Mouse (Mus musculus) stomach, postnatal 0 days (tissue): ENCODE measurements around the gene Lap3. TPM values are rescaled to one million over a fixed set of nuclear protein-coding genes. Genes with fewer than 3 reads are reported as not detected.

Experiments used
- ATAC-seq: fragments of 200-750 bp; cut with Nextera tagmentation; 2 replicates; pipeline ENCODE4 v1.8.0; 2017; ENCODE audit not compliant: low FRiP score, low TSS enrichment
- DNase-seq: peaks from one replicate; pipeline ENCODE4 v3.0.0-alpha.2; 2016; ENCODE audit warnings: low spot score
- H3K27ac ChIP-seq: fragments of 300-500 bp; sonication (generic); replicated peaks from 2 replicates; pipeline ENCODE4 v1.5.1; 2014; ENCODE audit warnings: mild to moderate bottlenecking, control low read depth
- H3K27me3 ChIP-seq: fragments of 300-500 bp; sonication (generic); 2 replicates; pipeline ENCODE4 v1.6.1; 2014; ENCODE audit warnings: low read length; ENCODE audit not compliant: control insufficient read depth, insufficient read depth
- H3K36me3 ChIP-seq: fragments of 300-500 bp; sonication (generic); 2 replicates; pipeline ENCODE4 v1.6.1; 2014; ENCODE audit warnings: low read length, mixed read lengths; ENCODE audit not compliant: control insufficient read depth, insufficient read depth
- H3K4me1 ChIP-seq: fragments of 300-500 bp; sonication (generic); replicated peaks from 2 replicates; pipeline ENCODE4 v1.6.1; 2014; ENCODE audit warnings: antibody characterized with exemption; ENCODE audit not compliant: control insufficient read depth, insufficient read depth
- H3K4me2 ChIP-seq: fragments of 300-500 bp; sonication (generic); replicated peaks from 2 replicates; pipeline ENCODE4 v1.6.1; 2014; ENCODE audit warnings: low read depth, mild to moderate bottlenecking, control low read depth, moderate library complexity
- H3K4me3 ChIP-seq: fragments of 300-500 bp; sonication (generic); 2 replicates; pipeline ENCODE4 v1.5.1; 2014; ENCODE audit warnings: low read depth, low read length, control low read depth
- H3K9ac ChIP-seq: fragments of 300-500 bp; sonication (generic); 2 replicates; pipeline ENCODE4 v1.6.1; 2014; ENCODE audit warnings: mild to moderate bottlenecking, low read length, control low read depth, mixed read lengths
- H3K9me3 ChIP-seq: fragments of 300-500 bp; sonication (generic); 2 replicates; pipeline ENCODE4 v1.6.1; 2016; ENCODE audit warnings: low read length; ENCODE audit not compliant: control insufficient read depth
- CTCF ChIP-seq: IDR thresholded peaks from 2 replicates; pipeline ENCODE4 v1.5.1; 2016; ENCODE audit warnings: antibody characterized with exemption, low read depth, mild to moderate bottlenecking, moderate library complexity
- EP300 ChIP-seq: optimal IDR thresholded peaks from 2 replicates; pipeline ENCODE3; 2016; ENCODE audit warnings: antibody characterized with exemption
- WGBS: fragments of 180-500 bp; shearing (Covaris S2); extraction: QIAGEN DNeasy Blood & Tissue Kit; methylation state at CpG from one replicate; pipeline ENCODE4 v1.1.7; 2014; 5-methylcytosine and 5-hydroxymethylcytosine counted together
- polyA plus RNA-seq: library from polyadenylated mRNA; unstranded; fragments of >200 nt; fragmentation: Nextera tagmentation; extraction: Ambion mirVana; gene quantifications from 2 replicates; pipeline ENCODE4 v1.2.1, GENCODE M21; 2015

Gene Lap3
- polyA plus RNA-seq, 1 experiment from 2014 or later, result 63.2 TPM

- DNase-seq (no peak), ATAC-seq (no peak)
- Histone ChIP-seq H3K27ac (no peak overlapping the region), H3K9ac (no peak overlapping the region), H3K4me2 (no peak overlapping the region), H3K4me3 (no peak overlapping the region), H3K4me1 (no peaks in the 10 kb centered on the region), H3K9me3 (no peaks in the 10 kb centered on the region), H3K36me3 (no peaks in the 10 kb centered on the region), H3K27me3 (no peaks in the 10 kb centered on the region)
- no peak for TF ChIP-seq CTCF
- TF ChIP-seq EP300, result no peak
- 73% methylated on average over 5 of the region's 5 CpGs for WGBS
These were observed 17.4 kb upstream of the Lap3 start for GRCm38 (mm10) chr5:45475771-45476170.

- ATAC-seq (no peak), DNase-seq (no peak)
- H3K9ac ChIP-seq, result no peak overlapping the region
- H3K27me3 ChIP-seq, result no peaks in the 10 kb centered on the region
- TF ChIP-seq CTCF (no peak), EP300 (no peak)
- H3K4me2 ChIP-seq, result no peak overlapping the region
- H3K36me3 ChIP-seq, result no peaks in the 10 kb centered on the region
- no peak overlapping the region for H3K27ac ChIP-seq
- no peak overlapping the region for H3K4me3 ChIP-seq
- H3K4me1 ChIP-seq, result no peaks in the 10 kb centered on the region
- H3K9me3 ChIP-seq, result no peaks in the 10 kb centered on the region
- WGBS, result 25% methylated on average over 6 of the region's 6 CpGs
These were observed 16.9 kb upstream of the Lap3 start for GRCm38 (mm10) chr5:45476288-45476687.

- Histone ChIP-seq H3K4me1 (no peaks in the 10 kb centered on the region), H3K36me3 (no peaks in the 10 kb centered on the region), H3K27me3 (no peaks in the 10 kb centered on the region), H3K9ac (no peak overlapping the region), H3K4me3 (no peak overlapping the region), H3K9me3 (no peaks in the 10 kb centered on the region), H3K27ac (no peak overlapping the region), H3K4me2 (no peak overlapping the region)
- ATAC-seq (no peak), DNase-seq (no peak)
- 64% methylated on average over 7 of the region's 7 CpGs for WGBS
- TF ChIP-seq CTCF (no peak), EP300 (no peak)
These were observed 15.6 kb upstream of the Lap3 start for GRCm38 (mm10) chr5:45477601-45478000.

GRCm38 (mm10) chr5:45480066-45480465 lies 13.1 kb upstream of the Lap3 start:
- Histone ChIP-seq H3K9ac (no peak overlapping the region), H3K4me3 (no peak overlapping the region), H3K36me3 (no peaks in the 10 kb centered on the region), H3K4me1 (no peaks in the 10 kb centered on the region), H3K9me3 (no peaks in the 10 kb centered on the region), H3K27me3 (no peaks in the 10 kb centered on the region), H3K4me2 (no peak overlapping the region), H3K27ac (no peak overlapping the region)
- ATAC-seq (no peak), DNase-seq (no peak)
- 96% methylated on average over 1 of the region's 1 CpGs for WGBS
- TF ChIP-seq EP300 (no peak), CTCF (no peak)

GRCm38 (mm10) chr5:45481125-45481524 lies 12.0 kb upstream of the Lap3 start:
- no peak overlapping the region for H3K9ac ChIP-seq
- no peaks in the 10 kb centered on the region for H3K27me3 ChIP-seq
- WGBS, result 88% methylated on average over 2 of the region's 2 CpGs
- no peak for ATAC-seq
- no peak overlapping the region for H3K27ac ChIP-seq
- no peaks in the 10 kb centered on the region for H3K9me3 ChIP-seq
- H3K4me3 ChIP-seq, result no peak overlapping the region
- H3K4me2 ChIP-seq, result no peak overlapping the region
- H3K36me3 ChIP-seq, result no peaks in the 10 kb centered on the region
- TF ChIP-seq EP300 (no peak), CTCF (no peak)
- DNase-seq, result no peak
- H3K4me1 ChIP-seq, result no peaks in the 10 kb centered on the region

GRCm38 (mm10) chr5:45482607-45483006 lies 10.6 kb upstream of the Lap3 start:
- WGBS, result 53% methylated on average over 3 of the region's 3 CpGs
- H3K36me3 ChIP-seq, result no peaks in the 10 kb centered on the region
- H3K27ac ChIP-seq, result no peak overlapping the region
- TF ChIP-seq EP300, result no peak
- TF ChIP-seq CTCF, result no peak
- no peak overlapping the region for H3K4me3 ChIP-seq
- H3K4me2 ChIP-seq, result no peak overlapping the region
- DNase-seq, result no peak
- no peak for ATAC-seq
- H3K27me3 ChIP-seq, result no peaks in the 10 kb centered on the region
- H3K4me1 ChIP-seq, result no peaks in the 10 kb centered on the region
- no peak overlapping the region for H3K9ac ChIP-seq
- no peaks in the 10 kb centered on the region for H3K9me3 ChIP-seq
